Mouse (Mus musculus): ENCODE measurements at regions not wholly inside any gene's neighbourhood (a gene's known extent, or its start where the extent isn't known, plus 50 kb on each side); places are given as distances from the start of the nearest gene placed in this dataset.
"Not testable (repeated sequence)": the region's sequence is repeated elsewhere in the genome, so short reads cannot be mapped to it uniquely, and the experiment has no call there.

DNA sequence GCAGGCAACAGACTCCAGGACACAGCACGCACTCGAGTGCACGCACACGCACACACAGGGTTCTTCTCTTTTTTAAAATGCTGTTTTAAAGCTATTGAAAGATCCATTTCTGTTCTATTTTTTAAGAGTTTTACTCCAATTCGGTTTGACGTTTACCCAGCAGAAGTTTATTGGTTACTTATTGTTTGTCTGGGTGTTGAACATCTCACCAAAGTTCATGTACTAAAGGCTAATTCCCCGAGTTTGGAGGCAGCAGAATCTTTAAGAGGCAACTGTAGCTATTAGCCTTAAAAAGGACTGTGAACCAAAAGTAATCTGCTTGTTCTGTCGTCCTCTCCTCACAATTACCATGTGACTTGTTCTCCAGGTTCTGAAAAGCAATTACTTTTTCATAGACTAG, 263.0 kb upstream of the Nfia start:
- WGBS = 80% methylated on average over 8 of the region's 8 CpGs
- no peak for ATAC-seq (ENCODE audit: low FRiP score)

DNA sequence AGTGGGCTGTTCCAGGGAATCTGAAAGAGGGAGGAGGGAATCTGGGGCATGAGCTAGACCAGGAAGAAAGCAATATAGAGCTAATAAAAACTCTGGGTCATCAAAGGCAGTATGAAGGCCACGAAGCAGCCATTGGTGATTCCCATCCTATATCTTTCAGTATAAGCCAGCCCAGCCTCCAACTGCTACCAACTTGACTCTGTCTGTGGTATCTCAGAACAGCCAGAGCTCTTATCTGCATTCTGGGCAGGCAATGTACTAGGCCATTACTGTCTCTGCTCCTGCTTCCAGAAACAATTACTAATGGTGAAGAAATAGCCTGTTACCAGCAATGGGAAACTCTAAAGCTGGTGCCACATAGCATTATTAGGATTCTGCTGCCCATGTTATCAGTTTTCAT, 266.8 kb upstream of the Nfia start:
- Histone ChIP-seq H3K4me2 (no peak overlapping the region), H3K9me3 (no peaks in the 10 kb centered on the region), H3K27ac (no peak overlapping the region), H3K9ac (no peak overlapping the region), H3K4me1 (no peaks in the 10 kb centered on the region), H3K27me3 (no peaks in the 10 kb centered on the region), H3K4me3 (replicated peaks) (no peak overlapping the region), H3K36me3 (replicated peaks) (no peaks in the 10 kb centered on the region)
- 92% methylated on average over 1 of the region's 1 CpGs for WGBS
- ATAC-seq (ENCODE audit: low FRiP score) = no peak

More for the DNA sequence above, 263.0 kb upstream of the Nfia start:
- Histone ChIP-seq H3K27ac (no peak overlapping the region), H3K4me3 (replicated peaks) (no peak overlapping the region), H3K9ac (no peak overlapping the region), H3K9me3 (no peaks in the 10 kb centered on the region), H3K36me3 (replicated peaks) (no peaks in the 10 kb centered on the region), H3K4me2 (no peak overlapping the region), H3K4me1 (no peaks in the 10 kb centered on the region), H3K27me3 (no peaks in the 10 kb centered on the region)

DNA sequence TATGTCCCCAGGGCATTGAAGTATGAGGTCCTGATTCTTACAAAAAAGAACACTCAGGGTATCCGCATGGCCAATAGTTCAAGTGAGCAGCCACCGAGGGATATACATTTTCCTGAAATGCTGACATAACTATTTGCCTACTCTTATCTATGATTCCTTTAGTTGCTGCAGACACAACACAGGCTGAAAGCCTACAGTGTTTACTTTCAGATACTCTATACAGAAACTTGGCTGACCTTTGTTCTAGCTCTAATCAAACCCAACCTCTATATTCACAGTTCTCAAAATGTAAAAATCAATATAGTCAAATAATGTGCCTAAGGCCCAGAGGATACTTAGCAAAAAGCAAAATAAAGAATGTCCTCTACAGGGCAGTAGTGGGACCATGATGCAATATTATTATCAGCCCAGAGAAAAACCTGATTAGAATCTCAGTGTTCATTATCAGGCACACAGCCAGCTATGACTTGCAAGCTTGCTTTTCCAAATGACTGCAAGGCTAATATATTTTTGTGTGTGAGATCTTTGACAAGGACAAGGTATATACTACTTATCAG, 281.2 kb upstream of the Nfia start:
- 89% methylated on average over 2 of the region's 2 CpGs for WGBS
- H3K27me3 ChIP-seq = no peaks in the 10 kb centered on the region
- H3K4me2 ChIP-seq = no peak overlapping the region
- H3K9ac ChIP-seq = no peak overlapping the region
- no peaks in the 10 kb centered on the region for H3K9me3 ChIP-seq
- H3K4me3 ChIP-seq (replicated peaks) = no peak overlapping the region
- no peak for ATAC-seq (ENCODE audit: low FRiP score)
- H3K27ac ChIP-seq = no peak overlapping the region
- H3K36me3 ChIP-seq (replicated peaks) = no peaks in the 10 kb centered on the region
- H3K4me1 ChIP-seq = no peaks in the 10 kb centered on the region

DNA sequence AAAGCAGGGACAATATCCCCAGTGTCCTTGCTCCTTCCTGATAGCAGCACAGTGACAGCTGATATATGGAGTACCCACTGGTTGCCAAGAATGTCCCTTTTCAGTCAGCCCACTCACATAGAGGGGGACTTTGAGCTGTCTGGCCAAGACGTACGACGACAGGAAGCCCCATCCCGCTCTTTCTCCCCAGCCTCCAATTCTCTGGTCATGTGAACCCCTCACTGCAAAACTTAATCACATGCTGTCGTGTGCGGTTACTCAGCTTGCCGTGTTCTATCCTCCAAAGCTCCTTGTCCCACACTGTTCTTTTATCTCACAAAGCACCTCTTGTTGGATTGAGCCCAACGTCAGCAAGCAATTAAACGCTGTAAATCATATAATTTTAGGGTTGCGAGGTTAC, 286.2 kb upstream of the Nfia start:
- Histone ChIP-seq H3K4me3 (replicated peaks) (no peak overlapping the region), H3K4me1 (no peaks in the 10 kb centered on the region; the same call in 1 of the 2 replicates), H3K27ac (no peak overlapping the region), H3K9me3 (no peaks in the 10 kb centered on the region), H3K4me2 (no peak overlapping the region), H3K36me3 (replicated peaks) (no peaks in the 10 kb centered on the region), H3K27me3 (no peaks in the 10 kb centered on the region), H3K9ac (no peak overlapping the region)
- no peak for ATAC-seq (ENCODE audit: low FRiP score)
- WGBS = 71% methylated on average over 10 of the region's 10 CpGs

DNA sequence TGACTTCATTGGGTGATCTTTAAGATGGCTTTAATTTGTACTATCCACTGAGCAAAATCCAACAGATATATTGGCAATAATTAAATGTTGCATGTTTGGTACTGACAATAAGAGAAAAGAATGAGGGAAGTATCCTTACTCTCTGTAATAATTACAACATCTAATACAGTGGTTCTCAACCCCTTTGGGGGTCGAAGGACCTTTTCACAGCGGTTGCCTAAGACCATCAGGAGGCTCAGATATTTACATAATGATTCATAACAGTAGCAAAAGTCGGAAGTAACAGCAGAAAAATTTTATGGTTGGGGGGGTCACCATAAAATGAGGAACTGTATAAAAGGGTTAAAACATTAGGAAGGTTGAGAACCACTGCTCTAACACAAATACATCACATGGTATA, 287.3 kb upstream of the Nfia start:
- Histone ChIP-seq H3K4me1 (no peaks in the 10 kb centered on the region; the same call in 1 of the 2 replicates), H3K9ac (no peak overlapping the region), H3K27me3 (no peaks in the 10 kb centered on the region), H3K4me2 (no peak overlapping the region), H3K27ac (no peak overlapping the region), H3K4me3 (replicated peaks) (no peak overlapping the region), H3K36me3 (replicated peaks) (no peaks in the 10 kb centered on the region), H3K9me3 (no peaks in the 10 kb centered on the region)
- WGBS = 92% methylated on average over 3 of the region's 3 CpGs
- no peak for ATAC-seq (ENCODE audit: low FRiP score)

DNA sequence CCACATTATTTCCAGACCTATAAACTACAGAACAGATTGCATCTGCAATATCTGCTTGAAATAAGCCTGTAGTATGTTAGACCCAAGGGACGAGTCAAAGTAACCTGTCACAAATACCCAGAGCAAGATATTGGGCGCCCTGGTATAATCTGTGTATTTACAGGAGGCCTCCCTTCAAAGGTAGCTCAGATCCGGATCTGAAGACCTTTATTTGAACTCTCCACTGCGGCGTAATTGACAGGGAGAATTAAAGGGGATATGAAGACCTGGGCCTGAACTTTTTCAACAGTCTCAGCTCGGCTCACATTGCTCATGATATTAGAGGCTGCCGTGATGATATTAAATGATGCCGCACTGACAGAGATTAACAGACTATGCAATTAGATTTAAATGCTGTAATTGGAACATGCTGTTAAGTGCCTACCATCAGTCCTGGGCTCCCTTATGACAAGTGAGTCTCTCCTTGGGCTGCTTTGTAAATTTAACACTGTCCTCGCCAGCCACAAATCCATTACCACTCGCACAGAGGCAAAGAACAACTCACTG, 289.8 kb upstream of the Nfia start:
- Histone ChIP-seq H3K9me3 (no peaks in the 10 kb centered on the region), H3K4me1 (peaks cover 3% of the 10 kb centered on the region), H3K4me3 (replicated peaks) (no peak overlapping the region), H3K9ac (no peak overlapping the region), H3K4me2 (no peak overlapping the region), H3K27me3 (no peaks in the 10 kb centered on the region), H3K27ac (no peak overlapping the region), H3K36me3 (replicated peaks) (no peaks in the 10 kb centered on the region)
- ATAC-seq (ENCODE audit: low FRiP score) = peak; percentile 70; the same call in 1 of the 2 replicates
- 69% methylated on average over 10 of the region's 10 CpGs for WGBS

DNA sequence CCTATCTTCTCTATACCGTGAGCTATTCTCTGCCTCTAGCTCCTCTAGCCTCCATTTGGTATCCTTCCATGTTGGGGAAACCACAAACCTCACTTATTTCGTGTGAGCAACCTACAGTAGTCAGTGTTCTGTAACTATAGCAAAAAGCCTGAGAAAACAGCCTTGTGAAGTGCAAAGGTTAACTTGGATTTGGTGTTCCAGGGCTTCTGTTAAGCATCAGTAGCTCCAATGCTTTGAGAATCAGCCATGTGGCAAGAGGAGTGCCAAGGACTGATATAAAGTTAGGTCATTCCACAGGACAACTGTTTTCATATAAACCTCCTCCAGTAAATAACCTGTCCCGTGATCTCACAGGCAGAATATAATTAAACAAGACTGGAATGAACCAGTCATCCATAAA, 290.7 kb upstream of the Nfia start:
- ATAC-seq (ENCODE audit: low FRiP score) = no peak
- 86% methylated on average over 3 of the region's 3 CpGs for WGBS
- Histone ChIP-seq H3K9ac (no peak overlapping the region), H3K4me3 (replicated peaks) (no peak overlapping the region), H3K4me2 (no peak overlapping the region), H3K9me3 (no peaks in the 10 kb centered on the region), H3K36me3 (replicated peaks) (no peaks in the 10 kb centered on the region), H3K27me3 (no peaks in the 10 kb centered on the region), H3K27ac (no peak overlapping the region), H3K4me1 (peaks cover 13% of the 10 kb centered on the region)

DNA sequence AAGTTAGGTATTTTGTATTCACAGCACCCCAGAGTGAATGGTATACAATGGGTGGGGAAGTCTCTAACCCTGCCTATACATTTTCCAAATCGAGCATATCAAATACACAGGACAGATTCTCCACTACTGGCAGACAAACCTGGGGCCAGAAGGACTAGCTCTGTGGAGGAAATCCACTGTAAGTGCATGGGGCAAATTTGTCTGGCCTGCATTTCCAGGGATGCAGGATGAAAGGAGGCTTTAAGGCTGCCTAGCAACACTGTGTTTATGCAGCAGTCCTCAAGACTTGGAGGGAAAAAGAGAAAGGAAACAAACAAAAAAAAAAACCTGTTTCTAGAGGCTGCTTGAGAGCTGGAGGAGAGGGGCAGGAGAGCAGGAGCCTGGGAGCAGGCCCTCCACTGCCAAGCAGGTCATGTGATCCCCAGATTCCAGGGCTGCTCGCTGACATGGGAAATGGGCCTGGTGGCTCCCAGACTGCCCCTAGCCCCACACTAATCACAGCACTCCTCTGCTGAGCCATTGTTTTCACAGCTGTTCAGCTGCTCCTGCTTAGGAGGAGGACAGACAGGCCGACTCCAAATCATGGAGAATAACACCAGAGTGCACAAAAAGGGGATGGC, 293.7 kb upstream of the Gm10192 start:
- WGBS = 2% methylated on average over 3 of the region's 3 CpGs
- no peaks in the 10 kb centered on the region for H3K9me3 ChIP-seq
- ATAC-seq (ENCODE audit: low FRiP score) = peak; percentile 97
- H3K4me3 ChIP-seq (replicated peaks) = no peak overlapping the region
- H3K9ac ChIP-seq = no peak overlapping the region
- peaks cover 22% of the 10 kb centered on the region for H3K4me1 ChIP-seq
- H3K27ac ChIP-seq = peak overlapping the region; percentile 86
- H3K36me3 ChIP-seq (replicated peaks) = no peaks in the 10 kb centered on the region
- no peak overlapping the region for H3K4me2 ChIP-seq
- no peaks in the 10 kb centered on the region for H3K27me3 ChIP-seq

DNA sequence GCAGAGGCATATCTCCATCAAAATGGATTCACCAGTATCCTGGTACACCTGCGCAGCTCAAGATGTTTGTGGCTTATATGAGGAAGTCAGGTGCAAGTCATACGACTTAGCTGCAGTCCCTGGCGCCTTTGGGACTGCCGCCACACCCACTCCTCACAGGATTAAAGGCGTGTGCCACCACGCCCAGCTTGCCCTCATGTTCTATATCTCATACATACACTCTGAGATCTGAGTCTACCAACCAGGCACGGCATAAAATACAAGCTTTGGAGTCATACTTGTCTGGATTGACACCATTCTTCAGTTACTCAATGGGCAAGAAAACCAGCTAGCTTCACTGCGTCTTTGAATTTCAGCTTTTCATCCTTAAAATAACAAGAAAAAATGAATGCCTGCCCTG, 290.5 kb upstream of the Gm10192 start:
- H3K27ac ChIP-seq; H3K9me3 ChIP-seq; H3K4me2 ChIP-seq; H3K4me3 ChIP-seq (replicated peaks); ATAC-seq (ENCODE audit: low FRiP score); H3K36me3 ChIP-seq (replicated peaks); H3K27me3 ChIP-seq; H3K9ac ChIP-seq: not testable (repeated sequence)
- WGBS = 94% methylated on average over 8 of the region's 8 CpGs
- peaks cover 22% of the 10 kb centered on the region for H3K4me1 ChIP-seq

DNA sequence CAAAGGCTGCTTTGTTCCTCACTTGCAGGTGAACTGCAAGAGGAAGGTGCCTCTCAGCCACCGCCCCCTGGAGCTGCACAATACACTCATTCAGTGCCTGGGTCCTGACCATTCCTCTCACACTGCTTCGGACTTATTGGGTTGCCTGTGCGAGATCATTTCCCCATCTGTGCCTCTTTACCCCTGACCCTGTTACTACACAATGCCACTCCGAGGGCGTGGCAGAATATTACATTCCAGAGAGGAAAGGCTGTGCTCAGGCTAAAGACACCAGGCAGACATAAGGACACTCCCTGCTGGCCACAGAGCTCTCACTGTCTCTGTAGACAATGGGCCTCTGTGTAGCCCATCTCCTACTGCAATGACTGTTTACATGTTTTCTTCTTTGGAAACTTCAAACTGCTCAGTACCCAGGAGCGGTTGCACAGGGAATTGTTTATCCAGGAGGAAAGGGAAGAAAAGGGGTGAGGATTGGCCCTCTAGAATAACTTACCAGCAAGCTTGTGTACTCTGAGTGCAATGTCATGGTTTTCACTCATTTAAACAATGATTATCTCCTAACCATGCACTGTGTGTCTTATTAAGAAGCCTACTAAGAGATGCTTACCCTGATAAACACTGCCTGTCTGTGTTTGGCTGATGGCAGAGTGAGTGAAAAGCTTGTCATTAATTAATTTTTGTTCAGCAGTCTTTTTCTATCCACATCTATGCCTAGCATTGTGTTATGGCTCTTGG, 283.1 kb upstream of the Gm10192 start:
- Histone ChIP-seq H3K9ac (no peak overlapping the region), H3K4me3 (replicated peaks) (no peak overlapping the region), H3K9me3 (no peaks in the 10 kb centered on the region), H3K27me3 (no peaks in the 10 kb centered on the region), H3K27ac (no peak overlapping the region), H3K36me3 (replicated peaks) (no peaks in the 10 kb centered on the region), H3K4me1 (peaks cover 14% of the 10 kb centered on the region), H3K4me2 (no peak overlapping the region)
- WGBS = 35% methylated on average over 6 of the region's 6 CpGs
- peak; percentile 69; the same call in 1 of the 2 replicates for ATAC-seq (ENCODE audit: low FRiP score)

DNA sequence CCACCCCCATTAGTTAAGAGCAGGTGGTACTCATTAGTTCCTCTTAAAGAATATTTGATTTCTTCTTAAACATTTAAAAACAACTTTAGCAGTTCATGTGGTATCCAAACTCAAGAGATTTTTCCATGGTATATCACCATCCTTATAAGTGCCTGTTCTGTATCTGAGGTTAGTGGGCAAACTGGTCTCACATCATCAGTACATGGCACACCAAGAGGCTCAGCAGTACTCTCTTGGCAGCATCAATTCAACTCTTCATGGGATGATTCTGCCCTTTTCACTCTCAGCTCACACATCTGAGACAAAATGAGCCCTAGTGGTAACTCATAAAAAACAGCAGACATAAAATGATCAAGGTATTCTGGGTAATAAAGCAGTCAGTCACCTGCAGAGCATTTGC, 282.6 kb upstream of the Gm10192 start:
- Histone ChIP-seq H3K36me3 (replicated peaks) (no peaks in the 10 kb centered on the region), H3K27ac (no peak overlapping the region), H3K4me2 (no peak overlapping the region), H3K9ac (no peak overlapping the region), H3K9me3 (no peaks in the 10 kb centered on the region), H3K27me3 (no peaks in the 10 kb centered on the region), H3K4me3 (replicated peaks) (no peak overlapping the region), H3K4me1 (peaks cover 17% of the 10 kb centered on the region)
- ATAC-seq (ENCODE audit: low FRiP score) = no peak

DNA sequence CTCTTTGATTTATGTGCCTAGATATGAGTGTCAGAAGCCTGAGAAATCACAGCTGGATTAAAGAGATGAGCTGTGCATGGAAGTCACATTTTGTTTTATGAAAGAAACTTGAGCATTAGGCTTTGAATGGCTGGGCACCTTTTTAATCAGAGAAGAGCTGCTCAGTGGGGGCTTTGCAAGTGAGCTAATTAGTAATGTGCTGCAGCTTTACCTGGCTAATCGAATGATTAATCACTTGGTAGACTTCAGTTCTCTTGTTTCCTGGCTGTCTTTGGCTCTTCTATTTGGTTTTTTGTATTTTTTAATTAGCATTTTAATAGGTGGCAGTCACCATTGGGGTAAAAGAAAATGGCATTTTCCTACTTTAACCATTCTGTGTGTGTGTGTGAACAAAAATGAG, 278.2 kb upstream of the Gm10192 start:
- Histone ChIP-seq H3K4me3 (replicated peaks) (no peak overlapping the region), H3K9me3 (no peaks in the 10 kb centered on the region), H3K4me2 (no peak overlapping the region), H3K4me1 (peaks cover 15% of the 10 kb centered on the region), H3K9ac (no peak overlapping the region), H3K36me3 (replicated peaks) (no peaks in the 10 kb centered on the region), H3K27me3 (no peaks in the 10 kb centered on the region), H3K27ac (no peak overlapping the region; the same call in 1 of the 2 replicates)
- 24% methylated on average over 1 of the region's 1 CpGs for WGBS
- peak; percentile 39; the same call in 1 of the 2 replicates for ATAC-seq (ENCODE audit: low FRiP score)

Measured in forebrain, embryonic 12.5 days (tissue).